Mouse (Mus musculus) gastrocnemius, postnatal 10 days (tissue): ENCODE data around the gene Ehbp1l1. TPM values are rescaled to one million over a fixed set of nuclear protein-coding genes. Genes with fewer than 3 reads are reported as not detected.
"Not testable (repeated sequence)": the region's sequence is repeated elsewhere in the genome, so short reads cannot be mapped to it uniquely, and the experiment has no call there.

ENCODE experiments used
- DNase-seq: peaks from one replicate; pipeline ENCODE4 v3.0.0; 2021; ENCODE audit warnings: mixed read lengths
- total RNA-seq, 2 experiments: library from RNA; stranded (reverse); gene quantifications; 2 replicates each; pipeline ENCODE4 v1.2.3; 2021

Ehbp1l1 gene
- total RNA-seq, 2 experiments from 2014 or later, result 280 to 285 TPM

GRCm38 (mm10) chr19:5710068-5710467, 16.0 kb downstream of the Ehbp1l1 start:
- DNase-seq, result no peak

- peak; percentile 48 for DNase-seq
Measured at GRCm38 (mm10) chr19:5704801-5705571, 21.1 kb downstream of the Ehbp1l1 start.

- no peak for DNase-seq
Measured at GRCm38 (mm10) chr19:5704163-5704800, 21.8 kb downstream of the Ehbp1l1 start, which contains the start of gene Kcnk7. Gene Kcnk7, plus strand, starts transcription at chr19:5704367.

- no peak for DNase-seq
Measured at GRCm38 (mm10) chr19:5695849-5696462, 30.2 kb downstream of the Ehbp1l1 start.

GRCm38 (mm10) chr19:5693801-5694200, 32.3 kb downstream of the Ehbp1l1 start:
- no peak for DNase-seq

GRCm38 (mm10) chr19:5692913-5693396, 33.2 kb downstream of the Ehbp1l1 start:
- DNase-seq, result no peak

- DNase-seq, result peak; percentile 50
Measured at GRCm38 (mm10) chr19:5692086-5692912, 33.8 kb downstream of the Ehbp1l1 start.

- no peak for DNase-seq
Measured at GRCm38 (mm10) chr19:5691601-5692000, 34.5 kb downstream of the Ehbp1l1 start.

GRCm38 (mm10) chr19:5690343-5690735, 35.8 kb downstream of the Ehbp1l1 start:
- DNase-seq, result no peak

- peak; percentile 78 for DNase-seq
Measured at GRCm38 (mm10) chr19:5689565-5690342, 36.4 kb downstream of the Ehbp1l1 start.

GRCm38 (mm10) chr19:5689088-5689428, 37.1 kb downstream of the Ehbp1l1 start:
- no peak for DNase-seq

- peak; percentile 94 for DNase-seq
Measured at GRCm38 (mm10) chr19:5688200-5689087, 37.7 kb downstream of the Ehbp1l1 start, which contains the start of the genes Map3k11 and Pcnx3. Gene Map3k11, plus strand, starts transcription at chr19:5688742. Gene Pcnx3, minus strand, starts transcription at chr19:5688908.

- DNase-seq, result no peak
Measured at GRCm38 (mm10) chr19:5687738-5688137, 38.4 kb downstream of the Ehbp1l1 start.

GRCm38 (mm10) chr19:5686954-5687353, 39.2 kb downstream of the Ehbp1l1 start:
- DNase-seq, result not testable (repeated sequence)

GRCm38 (mm10) chr19:5686437-5686836, 39.7 kb downstream of the Ehbp1l1 start:
- no peak for DNase-seq

GRCm38 (mm10) chr19:5685861-5686260, 40.3 kb downstream of the Ehbp1l1 start:
- no peak for DNase-seq

- DNase-seq, result no peak
Measured at GRCm38 (mm10) chr19:5685431-5685830, 40.7 kb downstream of the Ehbp1l1 start.

- no peak for DNase-seq
Measured at GRCm38 (mm10) chr19:5684985-5685384, 41.1 kb downstream of the Ehbp1l1 start.

GRCm38 (mm10) chr19:5684236-5684635, 41.9 kb downstream of the Ehbp1l1 start:
- DNase-seq, result no peak

- no peak for DNase-seq
Measured at GRCm38 (mm10) chr19:5680432-5680831, 45.7 kb downstream of the Ehbp1l1 start.
